Mouse (Mus musculus) frontal cortex, postnatal 25 days (tissue): ENCODE results near the gene Akt1s1.
"Not testable (repeated sequence)": the region's sequence is repeated elsewhere in the genome, so short reads cannot be mapped to it uniquely, and the experiment has no call there.

Experiments
- DNase-seq, 2 experiments: peaks; one replicate each; pipeline ENCODE4 v3.0.0; 2022; ENCODE audit warnings: low spot score in 2 of 2

Gene Akt1s1

DNA sequence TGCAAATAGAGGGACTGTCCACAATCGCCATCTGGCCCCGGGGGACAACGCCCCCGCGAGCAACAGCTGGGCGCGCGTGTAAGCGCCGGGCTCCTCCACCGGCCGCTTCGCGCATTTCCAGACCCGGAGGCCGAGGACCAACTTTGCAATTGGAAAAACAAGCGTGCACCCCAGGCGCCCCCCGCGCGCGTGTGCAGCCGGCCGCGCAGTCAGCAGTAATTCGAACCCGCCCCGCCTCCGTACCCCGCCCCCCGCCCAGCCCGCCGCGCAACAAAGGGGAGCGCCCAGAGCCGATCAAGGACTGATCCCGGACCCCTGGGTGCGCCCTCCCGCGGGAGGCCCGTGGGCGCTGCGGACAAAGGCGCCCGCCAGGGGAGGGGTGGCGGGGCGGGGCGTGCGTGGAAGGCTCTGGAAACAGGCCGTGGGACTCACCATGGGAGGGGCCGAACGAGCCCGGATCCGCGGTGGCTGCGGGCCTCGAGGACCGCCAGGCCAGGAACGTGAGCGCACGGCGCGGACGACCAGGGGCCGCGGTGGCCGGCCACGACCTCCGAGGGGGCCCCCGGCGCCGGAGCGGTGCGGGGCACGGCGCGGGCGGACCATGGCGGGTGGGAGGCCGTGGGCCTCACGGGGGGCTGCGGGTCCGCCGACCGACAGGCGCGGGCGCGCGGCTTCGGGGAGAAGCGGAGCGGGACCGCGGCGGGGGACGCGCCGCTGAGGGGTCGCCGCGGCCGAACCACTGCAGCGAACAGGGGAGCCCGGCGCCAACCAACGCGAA, 20.3 kb downstream of the Akt1s1 start:
- DNase-seq = no peak

DNA sequence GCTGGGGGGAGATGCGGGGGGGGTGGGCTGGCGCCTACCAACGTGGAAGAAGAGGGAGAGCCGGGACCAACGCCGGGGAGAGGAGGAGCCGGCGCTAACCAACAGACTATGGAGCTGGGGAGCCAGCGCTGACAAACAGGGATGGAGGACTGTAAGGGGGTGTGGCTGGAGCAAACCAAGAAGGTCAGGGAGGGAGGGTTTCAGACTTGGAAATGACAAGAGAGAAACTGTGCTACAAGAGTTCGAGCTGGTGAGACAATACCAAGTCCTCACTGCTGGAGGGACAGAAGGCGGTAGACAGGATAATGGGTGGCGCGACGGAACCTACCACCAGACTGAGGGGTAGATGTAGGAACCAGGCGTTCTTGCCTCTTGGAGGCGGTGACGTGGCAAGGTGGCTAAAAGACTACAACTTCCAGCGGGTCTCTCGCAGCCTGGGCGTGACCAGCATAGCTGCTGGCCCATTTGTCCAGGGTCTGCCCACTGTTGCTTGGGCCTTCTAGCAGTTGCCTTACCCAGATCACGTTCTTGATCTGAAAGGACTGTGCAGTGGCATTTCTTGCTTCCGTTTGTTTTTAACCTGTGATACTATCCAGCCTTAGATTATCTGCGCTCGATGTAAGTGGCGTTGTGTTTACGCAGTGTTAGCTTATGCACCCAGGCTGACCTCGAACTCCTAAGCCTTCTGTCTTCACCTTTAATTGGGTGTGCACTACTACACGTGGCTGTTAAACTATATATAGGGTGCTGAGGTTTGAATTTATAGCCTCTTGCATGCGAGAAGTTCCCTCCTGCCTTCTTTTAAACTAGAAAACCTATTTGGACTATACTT, 21.1 kb downstream of the Akt1s1 start, which contains the start of gene Ptov1:
Gene Ptov1, minus strand, starts transcription at position 92 of the 832 bp plus-strand sequence.
- DNase-seq = peak; percentile 88 to 89

DNA sequence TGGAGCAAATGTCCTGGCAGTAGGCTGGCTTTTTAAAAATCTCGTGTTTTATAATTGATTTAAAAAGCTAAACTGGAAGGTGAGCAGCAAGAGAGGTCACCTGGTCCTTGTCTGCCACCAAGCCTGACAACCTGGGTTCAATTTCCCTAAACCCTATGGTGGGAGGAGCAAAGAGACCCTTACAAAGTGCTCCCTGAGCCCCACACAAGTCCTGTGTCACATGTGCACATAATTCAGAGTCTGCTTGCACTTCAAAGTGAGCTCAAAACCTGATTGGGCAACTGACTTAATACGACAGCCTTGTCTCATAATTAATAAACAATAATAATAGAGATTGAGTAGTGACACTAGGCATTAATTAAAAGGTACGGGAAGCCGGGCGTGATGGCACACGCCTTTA, 21.8 kb downstream of the Akt1s1 start:
- no peak for DNase-seq

DNA sequence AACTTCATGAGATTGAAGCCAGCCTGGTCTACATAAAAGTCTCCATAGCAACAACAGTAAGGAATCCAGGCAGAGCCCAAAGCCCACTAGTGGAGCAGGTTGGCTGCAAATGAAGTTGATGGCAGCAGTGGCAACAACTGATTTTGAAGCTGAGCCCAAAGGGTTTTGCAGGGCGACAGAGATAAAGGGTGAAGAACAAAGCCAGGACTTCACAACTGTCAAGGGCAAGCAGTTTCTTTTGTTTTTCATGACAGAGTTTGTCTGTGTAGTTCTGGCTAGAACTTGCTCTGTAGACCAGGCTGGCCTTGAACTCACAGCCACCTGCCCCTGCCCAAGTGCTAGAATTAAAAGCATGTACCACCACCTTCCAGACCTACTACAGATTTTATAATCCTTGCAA, 22.4 kb downstream of the Akt1s1 start:
- DNase-seq = no peak

DNA sequence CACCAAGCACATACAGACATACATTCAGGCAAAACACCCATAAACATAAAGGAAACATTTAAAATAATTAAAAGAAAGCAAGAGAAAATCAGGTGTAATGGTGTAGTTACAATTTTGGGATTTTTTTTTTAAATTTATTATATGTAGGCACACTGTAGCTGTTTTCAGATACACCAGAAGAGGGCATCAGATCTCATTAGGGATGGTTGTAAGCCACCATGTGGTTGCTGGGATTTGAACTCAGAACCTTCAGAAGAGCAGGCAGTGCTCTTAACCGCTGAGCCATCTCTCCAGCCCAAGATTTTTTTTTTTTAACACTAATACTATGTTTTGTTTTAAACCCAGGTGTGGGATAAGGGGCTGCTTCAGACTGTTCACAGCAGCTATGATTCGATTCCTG, 23.0 kb downstream of the Akt1s1 start:
- DNase-seq = not testable (repeated sequence)

DNA sequence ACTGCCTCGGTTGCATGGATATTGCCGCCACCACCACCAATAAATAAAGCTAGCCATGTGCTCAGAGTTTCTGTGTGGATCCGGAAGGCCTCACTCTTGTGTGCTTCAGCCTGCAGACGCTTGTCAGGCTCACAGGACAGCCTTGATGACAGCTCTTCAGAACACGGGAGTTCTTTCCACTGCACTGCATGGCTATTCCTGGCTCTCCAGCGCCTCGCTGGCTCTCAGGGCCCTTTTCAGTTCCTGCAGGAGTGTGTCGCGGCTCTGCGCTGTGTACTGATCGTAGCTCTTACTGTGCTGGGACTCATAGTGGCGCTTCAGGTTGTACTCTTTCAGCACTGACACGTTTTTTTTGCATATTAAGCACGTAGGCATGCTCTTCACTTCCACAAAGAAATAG, 29.0 kb downstream of the Akt1s1 start:
- DNase-seq = no peak

DNA sequence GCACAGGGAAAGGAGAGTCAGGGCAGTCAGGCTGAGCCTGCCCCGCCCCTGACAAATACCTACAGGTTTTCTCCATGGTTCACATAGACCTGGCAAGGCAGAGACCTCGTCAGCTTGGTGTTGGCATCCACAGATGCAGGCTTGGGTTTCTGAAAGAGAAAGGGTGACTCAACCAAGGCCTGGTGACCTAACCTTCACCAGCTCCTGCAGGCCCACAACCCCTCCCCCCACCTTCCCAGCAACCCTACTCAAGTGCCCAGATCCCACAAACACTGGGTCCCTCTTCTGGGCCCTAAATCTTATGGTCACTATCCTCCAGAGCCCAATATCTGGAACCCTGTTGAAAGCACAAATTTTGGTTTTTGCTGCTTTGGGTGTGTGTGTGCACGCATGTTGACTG, 34.2 kb downstream of the Akt1s1 start:
- DNase-seq = no peak

DNA sequence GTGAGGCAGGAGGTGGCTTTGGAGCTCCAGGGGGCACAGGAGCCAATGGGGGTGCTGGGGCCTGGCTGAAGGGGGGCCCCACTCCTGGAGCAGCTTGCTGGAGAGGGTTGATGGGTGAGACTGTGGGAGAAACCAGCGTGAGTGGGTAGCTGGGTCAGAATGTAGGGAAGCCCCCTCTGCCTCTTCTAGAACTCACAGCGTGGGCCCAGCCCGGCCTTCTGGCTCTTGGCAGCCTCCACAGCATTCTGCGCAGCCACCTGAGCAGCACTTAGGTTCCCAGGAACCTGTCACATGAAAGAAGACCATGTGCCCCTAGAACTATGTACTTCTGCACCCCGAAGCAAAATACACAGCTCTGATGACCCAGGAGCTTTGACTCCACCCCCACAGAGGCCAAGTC, 35.8 kb downstream of the Akt1s1 start:
- DNase-seq = no peak

DNA sequence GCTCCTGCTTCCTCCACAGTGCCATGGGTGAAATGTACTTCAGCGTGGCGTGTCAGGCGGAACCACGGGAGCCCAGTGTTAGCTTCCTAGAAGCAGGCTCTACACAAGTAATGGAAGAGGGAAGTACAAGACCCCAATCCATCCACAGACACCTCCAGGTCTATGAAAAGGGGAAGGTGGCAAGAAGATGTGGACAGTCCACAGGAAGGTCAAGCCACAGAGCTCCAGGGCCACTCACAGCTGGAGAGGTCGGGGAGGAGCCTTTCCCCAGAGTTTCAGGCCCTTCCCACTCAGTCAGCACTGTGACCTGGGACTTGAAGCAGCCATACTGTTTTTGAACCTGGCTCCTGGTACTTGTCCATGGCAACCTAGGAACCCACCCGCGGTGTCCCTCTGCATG, 38.2 kb downstream of the Akt1s1 start:
- no peak for DNase-seq

DNA sequence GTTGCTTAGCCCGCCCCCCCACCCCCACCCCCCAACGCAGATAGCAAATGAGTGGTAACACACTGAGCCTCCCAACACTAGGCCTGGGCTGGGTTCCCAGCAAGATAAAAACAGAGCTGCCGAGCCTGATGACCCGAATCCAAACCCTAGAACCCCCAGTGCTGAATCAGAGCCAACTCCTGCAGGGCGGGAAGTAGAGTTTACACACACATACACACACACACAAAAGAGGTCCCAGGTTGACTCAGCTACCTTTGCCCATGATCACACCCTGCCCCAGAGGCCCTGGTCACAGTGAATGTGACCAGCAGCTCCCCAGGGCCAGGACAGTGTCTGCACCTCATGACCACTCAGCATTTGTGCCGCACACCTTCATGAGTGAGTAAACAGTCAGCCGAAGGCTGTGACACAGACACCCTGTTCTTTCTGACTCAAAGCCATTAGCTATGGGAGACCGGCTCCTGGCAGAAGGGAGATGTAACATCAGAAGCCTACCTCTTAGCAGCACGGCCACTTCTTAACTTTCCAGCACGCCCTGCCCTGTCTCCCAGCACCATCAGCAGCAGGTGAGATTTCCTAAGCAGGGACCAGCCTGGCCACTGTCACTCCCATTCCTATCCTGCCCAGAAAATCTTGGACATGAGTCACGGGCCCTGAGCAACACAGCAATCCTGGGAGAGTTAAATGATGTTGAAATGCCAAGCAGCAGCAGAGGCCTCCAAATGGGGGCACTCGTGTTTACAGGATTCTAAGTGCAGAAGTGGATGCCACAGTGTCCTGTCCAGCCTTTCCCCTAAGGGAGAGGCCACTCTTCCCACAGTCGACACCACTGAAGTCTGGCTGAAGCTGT, 39.7 kb downstream of the Akt1s1 start:
- no peak for DNase-seq

DNA sequence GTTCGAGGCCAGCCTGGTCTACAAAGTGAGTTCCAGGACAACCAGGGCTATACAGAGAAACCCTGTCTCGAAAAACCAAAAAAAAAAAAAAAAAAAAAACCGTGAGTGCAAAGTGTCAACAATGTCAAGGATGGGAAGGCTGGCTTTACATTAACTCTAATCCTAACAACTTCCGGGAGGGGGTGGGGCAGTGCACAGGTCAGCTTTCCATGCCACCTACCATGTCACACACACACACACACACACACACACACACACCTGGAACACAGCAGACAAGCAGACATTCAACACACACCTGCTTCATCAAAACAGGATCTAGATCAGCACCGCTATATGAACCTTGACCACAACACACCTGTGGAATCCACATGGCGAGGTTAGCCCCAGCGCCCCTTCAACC, 41.4 kb downstream of the Akt1s1 start:
- no peak for DNase-seq

DNA sequence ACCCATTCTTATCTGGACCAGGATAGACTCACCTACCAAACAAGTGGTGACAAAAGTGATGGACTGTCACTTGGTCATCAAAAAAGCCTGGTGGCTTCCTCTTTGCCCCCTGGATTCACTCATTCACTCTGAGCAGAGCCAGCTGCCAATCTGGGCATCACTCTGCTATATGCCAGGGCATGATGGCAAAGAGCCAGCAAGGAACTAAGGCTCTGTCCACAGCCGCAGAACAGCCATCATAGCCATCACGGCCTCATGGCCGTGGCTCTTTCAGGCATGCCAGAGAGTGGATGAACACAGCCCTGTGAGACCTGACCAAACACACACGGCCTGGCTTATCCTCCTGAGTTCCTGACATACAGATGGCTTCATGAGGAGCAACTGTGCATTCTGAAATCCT, 41.9 kb downstream of the Akt1s1 start:
- no peak for DNase-seq

DNA sequence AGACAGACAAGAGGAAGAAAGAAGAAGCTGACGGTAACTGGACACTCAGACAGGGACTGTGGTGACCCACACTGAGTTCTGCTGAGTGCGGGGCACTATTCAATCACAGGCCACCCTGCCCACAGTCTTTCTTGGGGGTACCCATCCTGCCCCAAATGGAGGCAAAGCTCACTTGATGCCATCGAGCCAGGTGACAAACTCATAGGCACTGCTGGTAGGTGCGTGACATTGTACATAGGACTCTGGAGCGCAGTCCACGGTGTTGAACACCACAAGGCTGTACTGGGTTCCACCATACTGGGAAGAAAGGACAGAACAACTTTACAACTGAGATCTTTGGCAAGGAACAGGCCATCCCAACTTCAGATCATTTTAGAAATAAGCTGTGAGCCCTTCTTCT, 42.8 kb downstream of the Akt1s1 start:
- DNase-seq = no peak

DNA sequence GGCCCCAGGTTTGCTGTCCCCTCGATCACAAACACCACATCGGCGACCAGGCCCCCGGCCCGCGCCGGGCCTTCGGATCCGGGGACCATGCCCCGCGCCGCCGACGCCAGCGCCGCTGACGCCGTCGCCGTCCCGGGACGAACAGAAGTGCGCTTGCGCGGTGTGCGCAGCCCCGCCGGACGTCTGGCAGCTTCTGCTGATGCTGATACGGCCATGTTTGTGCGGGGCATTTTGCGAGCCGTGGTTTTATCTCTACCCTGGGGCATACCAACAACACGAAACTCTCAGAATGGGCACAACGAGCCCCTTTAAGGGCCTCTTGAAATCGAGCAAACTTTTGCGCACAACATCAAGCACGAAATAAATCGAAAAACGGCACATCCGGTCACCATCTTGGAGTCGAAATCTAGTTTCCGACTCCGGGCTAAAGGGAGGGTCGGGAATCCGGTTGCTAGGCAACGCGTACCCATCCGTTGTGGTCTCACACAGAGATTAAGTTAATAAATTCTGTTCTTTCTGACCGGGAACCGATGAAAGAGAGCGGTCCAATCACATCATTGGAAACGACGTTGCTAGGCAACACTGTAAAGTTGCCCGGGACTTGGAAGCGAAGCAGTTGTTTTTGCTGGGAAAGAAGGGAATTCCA, 43.6 kb downstream of the Akt1s1 start, which contains the start of gene Med25:
Gene Med25, minus strand, starts transcription at position 437 of the 646 bp plus-strand sequence.
- DNase-seq = peak; percentile 85 to 88

DNA sequence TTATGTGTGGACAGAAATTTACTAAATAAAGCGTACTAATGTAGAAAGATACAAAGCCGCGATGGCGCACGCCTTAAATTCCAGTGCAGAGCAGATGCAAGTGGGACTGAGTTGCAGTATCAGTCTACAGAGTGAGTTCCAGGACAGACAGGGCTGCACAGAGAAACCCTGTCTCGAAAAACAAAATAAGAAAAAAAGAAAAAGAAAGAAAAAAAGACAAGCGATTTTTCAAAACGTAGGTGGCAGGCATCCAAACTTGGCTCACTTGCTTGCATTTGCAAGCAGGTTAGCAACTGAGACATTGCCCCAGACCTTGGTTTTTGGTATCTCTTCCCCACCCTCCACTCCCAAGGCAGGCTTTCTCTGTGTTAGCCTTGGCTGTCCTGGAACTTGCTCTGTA, 44.4 kb downstream of the Akt1s1 start:
- DNase-seq = no peak

DNA sequence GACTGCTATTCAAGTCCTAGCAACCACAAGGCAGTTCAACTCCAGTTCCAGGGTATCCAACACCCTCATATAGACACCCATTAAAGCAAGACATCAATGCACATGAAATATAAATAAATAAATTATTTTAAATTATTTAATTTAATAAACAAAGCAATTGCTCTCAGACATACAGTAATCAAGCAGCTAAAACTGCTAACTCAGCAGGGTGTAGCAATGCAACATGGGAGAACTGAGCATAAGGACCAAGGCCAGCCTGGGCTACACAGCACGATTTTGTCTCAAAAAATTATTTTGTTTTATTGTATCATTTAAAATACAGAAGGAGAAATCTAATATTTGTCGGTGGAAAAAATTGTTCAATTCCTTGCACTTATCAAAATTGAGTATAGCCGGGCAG, 45.4 kb downstream of the Akt1s1 start:
- DNase-seq = no peak

DNA sequence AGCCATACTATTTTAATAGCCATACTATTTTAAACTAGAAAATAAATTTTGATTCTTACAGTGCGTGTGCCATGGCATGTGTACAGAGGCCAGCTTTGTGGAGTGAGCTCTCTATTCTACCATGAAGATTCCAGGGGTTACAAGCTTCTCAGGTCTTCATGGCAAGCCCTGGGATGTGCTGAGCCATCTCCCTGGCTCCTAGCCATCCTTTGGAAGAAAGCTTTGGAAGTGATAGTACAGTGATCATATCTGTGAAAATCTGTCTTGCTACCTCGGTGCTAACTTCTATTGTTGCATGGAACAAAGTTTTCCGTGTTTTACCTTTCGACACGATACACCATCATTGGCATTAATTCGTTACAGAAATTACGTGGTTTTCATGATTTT, 46.4 kb downstream of the Akt1s1 start:
- no peak for DNase-seq

DNA sequence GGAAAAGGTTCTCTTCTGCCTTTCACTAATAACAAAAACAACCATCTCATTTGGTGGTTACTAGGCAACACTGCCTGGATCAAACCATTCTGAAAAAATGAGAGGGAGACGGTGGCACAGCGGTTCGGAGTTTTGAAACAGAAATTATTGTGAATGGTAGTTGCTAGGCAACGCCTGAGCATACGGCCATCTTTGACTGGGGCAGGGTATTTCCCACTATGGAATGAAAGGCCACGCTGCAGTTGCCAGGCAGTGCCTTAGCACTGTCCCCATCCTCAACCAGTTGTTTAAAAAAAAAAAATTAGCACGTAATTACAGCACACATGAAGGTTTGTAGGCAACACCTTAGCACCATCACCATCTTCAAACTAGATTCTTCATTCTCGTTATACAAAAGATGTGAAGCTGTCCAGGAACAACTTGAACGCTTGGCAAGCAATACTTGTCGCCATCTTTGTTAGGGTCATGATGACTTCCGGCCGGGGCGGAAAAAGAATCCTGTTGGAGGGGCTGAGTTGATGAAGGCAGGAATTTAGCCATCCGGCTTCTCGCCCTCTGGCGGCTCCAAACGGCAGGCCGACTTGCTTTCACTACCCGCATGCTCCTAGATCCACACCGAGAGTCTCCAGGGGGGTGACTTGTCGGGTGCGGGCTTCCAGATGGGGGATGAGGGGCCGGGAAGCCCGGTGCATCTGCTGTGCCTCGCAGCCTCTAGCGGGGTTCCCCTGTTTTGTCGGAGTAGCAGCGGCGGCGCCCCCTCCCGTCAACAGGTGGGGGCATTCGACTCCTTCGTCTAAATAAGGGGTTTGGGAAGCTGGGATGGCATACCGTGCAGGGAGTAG, 47.0 kb downstream of the Akt1s1 start, which contains the start of gene Fuz:
Gene Fuz, plus strand, starts transcription at position 487 of the 842 bp plus-strand sequence.
- DNase-seq = peak; percentile 80 to 82

DNA sequence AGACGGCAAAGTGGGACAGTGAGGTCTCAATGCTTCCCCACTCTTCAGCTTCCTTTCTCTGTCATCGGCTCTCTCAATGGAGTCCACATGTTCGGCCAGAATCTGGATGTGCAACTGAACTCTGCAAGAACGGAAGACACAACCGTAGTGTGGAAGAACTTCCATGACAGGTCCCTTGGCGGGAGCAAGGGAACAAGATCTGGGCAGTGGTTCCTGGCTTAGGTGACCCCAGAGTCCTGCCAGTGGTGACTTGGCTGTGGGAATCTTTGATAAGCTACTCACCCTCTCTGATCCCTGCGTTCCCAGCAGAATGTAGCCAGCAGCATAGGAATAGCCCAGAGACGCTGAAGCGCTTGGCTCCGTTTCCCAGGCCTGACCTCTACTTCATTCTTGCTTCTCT, 47.7 kb downstream of the Akt1s1 start:
- no peak for DNase-seq

DNA sequence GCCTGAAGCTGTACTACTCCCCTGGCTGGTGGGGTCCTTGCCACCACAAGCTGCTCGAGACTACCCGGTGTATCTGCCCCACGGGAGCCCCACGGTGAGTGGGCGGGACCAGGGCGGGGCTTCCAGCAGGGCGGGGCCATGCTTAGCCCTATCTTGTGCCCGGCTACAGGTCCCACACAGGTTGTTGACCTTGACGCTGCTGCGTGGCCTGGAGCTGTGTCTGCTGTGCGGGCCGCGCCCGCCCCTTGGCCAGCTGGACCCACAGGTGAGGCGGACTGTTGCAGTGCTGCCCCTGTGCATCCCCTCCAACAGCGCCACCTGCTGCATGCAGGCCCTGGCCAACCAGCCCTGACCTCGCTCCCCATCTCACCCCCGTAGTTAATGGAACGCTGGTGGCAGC, 49.8 kb downstream of the Akt1s1 start:
- no peak for DNase-seq

DNA sequence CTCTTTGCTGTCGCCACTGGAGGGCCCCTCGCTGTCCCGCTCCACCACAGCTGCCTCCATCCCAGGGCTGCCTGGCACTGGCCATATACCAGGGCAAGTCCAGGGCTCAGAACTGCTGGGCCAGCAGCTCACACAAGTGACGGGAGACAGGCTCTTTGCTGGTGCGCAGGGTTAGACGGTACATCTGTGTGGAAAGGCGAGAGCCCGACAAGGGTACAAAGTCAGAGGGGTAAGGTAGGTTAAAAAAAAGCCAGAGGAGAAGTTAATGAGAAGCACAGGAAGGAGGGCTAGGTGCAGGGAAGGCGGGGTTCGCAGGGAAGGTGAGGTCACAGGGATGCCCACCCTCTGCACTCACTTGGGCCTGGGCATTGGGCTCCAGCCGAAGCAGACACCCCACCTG, 51.8 kb downstream of the Akt1s1 start:
- DNase-seq = no peak
